Mouse (Mus musculus) hindbrain, embryonic 14.5 days (tissue): ENCODE measurements around the gene Serpina3i. TPM values are rescaled to one million over a fixed set of nuclear protein-coding genes. Genes with fewer than 3 reads are reported as not detected.

Experiments
- polyA plus RNA-seq: library from polyadenylated mRNA; unstranded; fragments of >200 nt; fragmentation: Nextera tagmentation; extraction: Ambion mirVana; gene quantifications from 2 replicates; pipeline ENCODE4 v1.2.1, GENCODE M21; 2014

The Serpina3i gene
- polyA plus RNA-seq, 1 experiment from 2014 or later, result 0.08 TPM

Other genes with a start within 250 kb of the Serpina3i start
- gene Serpina9, start 249.4 kb upstream of the Serpina3i start, polyA plus RNA-seq, result 0.22 TPM in 1 of 2 replicates, not detected in the other
- not detected in 2 replicates for gene Serpina12, start 218.7 kb upstream of the Serpina3i start, polyA plus RNA-seq
- gene Serpina5, start 162.0 kb upstream of the Serpina3i start, polyA plus RNA-seq, result not detected in 2 replicates
- not detected in 2 replicates for gene Serpina3a, start 150.4 kb upstream of the Serpina3i start, polyA plus RNA-seq
- gene Serpina3b, start 135.1 kb upstream of the Serpina3i start, polyA plus RNA-seq, result 0.09 TPM in 1 of 2 replicates, not detected in the other
- gene Serpina3c, start 109.3 kb upstream of the Serpina3i start, polyA plus RNA-seq, result not detected in 2 replicates
- gene Serpina3f, start 48.6 kb upstream of the Serpina3i start, polyA plus RNA-seq, result 0.13 and 0.19 TPM in 2 replicates
- gene Serpina3g, start 26.9 kb upstream of the Serpina3i start, polyA plus RNA-seq, result 0.67 and 1.1 TPM in 2 replicates
- gene Serpina3j, start 51.4 kb downstream of the Serpina3i start, polyA plus RNA-seq, result not detected in 2 replicates
- not detected in 2 replicates for gene Serpina3k, start 75.4 kb downstream of the Serpina3i start, polyA plus RNA-seq
- gene Serpina3m, start 75.4 kb downstream of the Serpina3i start, polyA plus RNA-seq, result not detected in 2 replicates
- 1.5 and 1.6 TPM in 2 replicates for gene Serpina3n, start 143.6 kb downstream of the Serpina3i start, polyA plus RNA-seq
- not detected in 2 replicates for gene Gsc, start 210.2 kb downstream of the Serpina3i start, polyA plus RNA-seq